Mouse (Mus musculus) myocyte (in vitro differentiated cells): ENCODE measurements at regions not wholly inside any gene's neighbourhood (a gene's known extent, or its start where the extent isn't known, plus 50 kb on each side); places are given as distances from the start of the nearest gene placed in this dataset.
A peak's percentile ranks its signal among the peaks of the same experiment; 100 is the strongest.

Source experiments
- H3K27me3 ChIP-seq: one replicate; pipeline ENCODE4 v1.6.1; 2011; ENCODE audit not compliant: control insufficient read depth, insufficient read depth, insufficient read length
- H3K36me3 ChIP-seq: one replicate; pipeline ENCODE4 v1.6.1; 2011; ENCODE audit not compliant: control insufficient read depth, insufficient read depth
- H3K4me2 ChIP-seq: one replicate; pipeline ENCODE4 v1.6.1; 2011; ENCODE audit warnings: low read depth, control low read depth
- H3K4me3 ChIP-seq: one replicate; pipeline ENCODE4 v1.5.1; 2011; ENCODE audit warnings: mild to moderate bottlenecking, control low read depth, moderate library complexity
- H3K79me2 ChIP-seq: one replicate; pipeline ENCODE4 v1.6.1; 2011; ENCODE audit not compliant: control insufficient read depth, insufficient read depth
- H3ac ChIP-seq: one replicate; pipeline ENCODE4 v1.6.1; 2011; ENCODE audit not compliant: control insufficient read depth, insufficient read length
- CEBPB ChIP-seq: IDR thresholded peaks from 2 replicates; pipeline ENCODE4 v1.6.1; 2011; ENCODE audit warnings: mild to moderate bottlenecking, moderate library complexity; ENCODE audit not compliant: poor library complexity, insufficient read depth, severe bottlenecking
- E2F4 ChIP-seq: IDR thresholded peaks from one replicate; pipeline ENCODE4 v1.6.1; 2011; ENCODE audit warnings: mild to moderate bottlenecking, control low read depth, moderate library complexity; ENCODE audit not compliant: insufficient read depth
- MAX ChIP-seq: IDR thresholded peaks from one replicate; pipeline ENCODE4 v1.6.1; 2011; ENCODE audit warnings: low read depth, mild to moderate bottlenecking, control low read depth
- MYOD1 ChIP-seq, 3 experiments: IDR thresholded peaks; one replicate each; pipeline ENCODE4 v1.6.1; 2011; ENCODE audit warnings: control low read depth in 2 of 3, low read depth in 2 of 3, mild to moderate bottlenecking in 2 of 3, moderate library complexity in 1 of 3; ENCODE audit not compliant: insufficient read length in 2 of 3, control insufficient read depth in 1 of 3
- MYOG ChIP-seq, 3 experiments: IDR thresholded peaks; one replicate each; pipeline ENCODE4 v1.6.1; 2011; ENCODE audit warnings: control low read depth in 2 of 3, low read depth in 2 of 3, mild to moderate bottlenecking in 2 of 3; ENCODE audit not compliant: insufficient read length in 2 of 3, control insufficient read depth in 1 of 3, insufficient read depth in 1 of 3
- POLR2A ChIP-seq: IDR thresholded peaks from one replicate; pipeline ENCODE4 v1.6.1; 2011; ENCODE audit warnings: low read depth, mild to moderate bottlenecking, control low read depth, moderate library complexity; ENCODE audit not compliant: insufficient read length
- POLR2AphosphoS2 ChIP-seq: IDR thresholded peaks from one replicate; pipeline ENCODE4 v1.6.1; 2011; ENCODE audit warnings: low read depth, control low read depth; ENCODE audit not compliant: insufficient read length
- REST ChIP-seq: IDR thresholded peaks from one replicate; pipeline ENCODE4 v1.6.1; 2011; ENCODE audit warnings: mild to moderate bottlenecking, control low read depth, moderate library complexity; ENCODE audit not compliant: insufficient read depth, insufficient read length
- SRF ChIP-seq: IDR thresholded peaks from one replicate; pipeline ENCODE4 v1.6.1; 2011; ENCODE audit warnings: low read depth; ENCODE audit not compliant: control insufficient read depth, insufficient read length
- TCF12 ChIP-seq: IDR thresholded peaks from one replicate; pipeline ENCODE4 v1.6.1; 2011; ENCODE audit warnings: mild to moderate bottlenecking, control low read depth; ENCODE audit not compliant: poor library complexity, insufficient read depth, severe bottlenecking
- TCF3 ChIP-seq: IDR thresholded peaks from one replicate; pipeline ENCODE4 v1.6.1; 2011; ENCODE audit warnings: low read depth, control low read depth; ENCODE audit not compliant: insufficient read length
- USF1 ChIP-seq: IDR thresholded peaks from one replicate; pipeline ENCODE4 v1.6.1; 2011; ENCODE audit warnings: low read depth, mild to moderate bottlenecking, control low read depth, moderate library complexity

- Histone ChIP-seq H3K27me3 (no peaks in the 10 kb centered on the region), H3K4me2 (peak overlapping the region; percentile 92), H3ac (no peak overlapping the region), H3K79me2 (no peaks in the 10 kb centered on the region), H3K36me3 (no peaks in the 10 kb centered on the region), H3K4me3 (peak overlapping the region; percentile 21)
- TF ChIP-seq TCF3 (no peak), SRF (no peak), POLR2AphosphoS2 (no peak), MAX (no peak), MYOD1 (IDR thresholded peaks at IDR 0.05; ENCODE audit: control insufficient read depth in 1 of 3, insufficient read length in 2 of 3, low read depth in 2 of 3) (no peak), MYOG (IDR thresholded peaks at IDR 0.05; ENCODE audit: control insufficient read depth in 1 of 3, insufficient read depth in 1 of 3, insufficient read length in 2 of 3, low read depth in 2 of 3) (no peak), E2F4 (no peak), TCF12 (no peak), CEBPB (no peak), POLR2A (no peak), USF1 (no peak), REST (no peak)
Observed at GRCm38 (mm10) chr2:131422907-131423445, 68.3 kb upstream of the Smox start.

GRCm38 (mm10) chr2:131418130-131418529 is 65.4 kb upstream of the Rnf24 start:
- Histone ChIP-seq H3K27me3 (no peaks in the 10 kb centered on the region), H3K4me3 (no peak overlapping the region), H3ac (no peak overlapping the region), H3K79me2 (no peaks in the 10 kb centered on the region), H3K36me3 (no peaks in the 10 kb centered on the region), H3K4me2 (no peak overlapping the region)
- TF ChIP-seq TCF12 (no peak), MYOG (IDR thresholded peaks at IDR 0.05; ENCODE audit: control insufficient read depth in 1 of 3, insufficient read depth in 1 of 3, insufficient read length in 2 of 3, low read depth in 2 of 3) (no peak), MYOD1 (IDR thresholded peaks at IDR 0.05; ENCODE audit: control insufficient read depth in 1 of 3, insufficient read length in 2 of 3, low read depth in 2 of 3) (no peak), USF1 (no peak), POLR2A (no peak)

GRCm38 (mm10) chr2:131417472-131417871 is 64.8 kb upstream of the Rnf24 start:
- Histone ChIP-seq H3K36me3 (no peaks in the 10 kb centered on the region), H3K79me2 (no peaks in the 10 kb centered on the region), H3K4me2 (no peak overlapping the region), H3K4me3 (no peak overlapping the region), H3ac (no peak overlapping the region), H3K27me3 (no peaks in the 10 kb centered on the region)
- TF ChIP-seq POLR2A (no peak), USF1 (no peak), TCF12 (no peak)

GRCm38 (mm10) chr2:131416482-131416881 is 63.8 kb upstream of the Rnf24 start:
- TF ChIP-seq REST (no peak), TCF3 (no peak), MAX (no peak)
- H3K4me2 ChIP-seq = no peak overlapping the region
- H3K4me3 ChIP-seq = no peak overlapping the region
- H3K36me3 ChIP-seq = no peaks in the 10 kb centered on the region
- H3K27me3 ChIP-seq = no peaks in the 10 kb centered on the region
- H3ac ChIP-seq = no peak overlapping the region
- no peaks in the 10 kb centered on the region for H3K79me2 ChIP-seq

- TF ChIP-seq TCF3 (no peak), REST (no peak), CEBPB (no peak), SRF (no peak), E2F4 (no peak), MYOG (IDR thresholded peaks at IDR 0.05; ENCODE audit: control insufficient read depth in 1 of 3, insufficient read depth in 1 of 3, insufficient read length in 2 of 3, low read depth in 2 of 3) (no peak), POLR2A (no peak), MAX (no peak), MYOD1 (IDR thresholded peaks at IDR 0.05; ENCODE audit: control insufficient read depth in 1 of 3, insufficient read length in 2 of 3, low read depth in 2 of 3) (no peak), USF1 (no peak), TCF12 (no peak), POLR2AphosphoS2 (no peak)
- H3ac ChIP-seq = no peak overlapping the region
- no peak overlapping the region for H3K4me2 ChIP-seq
- no peaks in the 10 kb centered on the region for H3K79me2 ChIP-seq
- H3K36me3 ChIP-seq = no peaks in the 10 kb centered on the region
- no peak overlapping the region for H3K4me3 ChIP-seq
- no peaks in the 10 kb centered on the region for H3K27me3 ChIP-seq
Observed at GRCm38 (mm10) chr2:131410906-131411520, 58.3 kb upstream of the Rnf24 start.
